Mouse (Mus musculus) thymus, postnatal 25 days (tissue): Measurements from ENCODE around the gene Ckap5.

Source experiments
- DNase-seq: peaks from one replicate; pipeline ENCODE4 v3.0.0; 2022

Ckap5 gene

DNA sequence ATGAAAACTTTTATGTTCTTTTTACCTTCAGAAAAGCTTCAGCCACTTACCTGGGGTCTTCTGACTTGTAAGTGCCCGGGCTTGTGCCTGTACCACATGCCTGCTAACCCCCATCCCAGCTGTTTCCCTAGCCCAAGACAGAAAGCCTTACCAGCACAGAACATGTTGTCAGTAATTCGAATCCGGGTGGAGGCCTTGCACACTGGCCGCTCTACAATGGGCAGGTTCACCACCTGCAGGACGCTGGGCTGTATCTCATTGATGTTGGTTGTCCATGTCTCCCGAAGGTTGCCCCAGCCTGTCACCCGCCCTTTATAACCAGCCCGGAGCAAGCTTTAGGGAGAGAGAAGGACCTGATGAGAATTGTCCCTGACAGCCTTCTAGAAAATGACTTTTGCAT lies 101.6 kb downstream of the Ckap5 start:
- DNase-seq: no peak

DNA sequence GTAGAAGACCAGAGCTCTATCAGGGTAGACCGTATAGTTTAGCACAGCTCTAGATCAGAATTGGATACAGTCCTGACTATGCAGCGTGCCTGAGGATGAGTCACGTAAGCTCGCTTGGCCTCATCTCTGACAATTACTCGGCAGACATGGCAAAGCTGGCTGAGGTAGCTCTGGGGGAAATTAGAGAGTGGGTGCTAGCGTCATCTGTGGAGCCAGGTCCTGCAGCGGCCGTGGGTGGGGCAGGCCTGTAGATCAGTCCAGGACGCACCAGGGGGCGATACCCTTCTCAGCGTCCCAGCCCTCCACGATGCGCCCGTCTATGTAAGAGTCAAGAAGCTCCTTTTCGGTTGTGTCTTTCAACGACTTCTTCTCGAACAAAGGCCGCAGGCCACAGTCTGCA lies 103.1 kb downstream of the Ckap5 start:
- no peak for DNase-seq

DNA sequence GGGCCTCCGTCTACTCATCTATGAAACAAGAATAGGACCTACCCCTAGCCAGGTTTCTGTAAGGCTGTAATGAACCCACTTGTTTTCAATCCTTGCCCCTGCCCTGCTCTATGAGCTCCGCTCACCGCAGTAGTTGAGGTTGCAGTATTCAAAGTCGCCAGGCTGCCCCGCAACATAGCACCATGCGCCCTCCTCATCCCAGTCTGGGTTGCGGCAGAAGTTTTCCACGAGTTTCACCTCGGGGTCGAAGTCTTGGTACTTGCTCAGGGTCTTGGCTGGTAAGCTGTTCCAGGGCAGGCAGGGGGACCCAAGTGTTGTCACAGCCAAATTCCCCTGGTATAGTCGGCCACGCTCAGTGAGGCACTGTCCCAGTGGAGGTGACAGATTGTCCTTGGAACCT lies 103.8 kb downstream of the Ckap5 start:
- DNase-seq: no peak

DNA sequence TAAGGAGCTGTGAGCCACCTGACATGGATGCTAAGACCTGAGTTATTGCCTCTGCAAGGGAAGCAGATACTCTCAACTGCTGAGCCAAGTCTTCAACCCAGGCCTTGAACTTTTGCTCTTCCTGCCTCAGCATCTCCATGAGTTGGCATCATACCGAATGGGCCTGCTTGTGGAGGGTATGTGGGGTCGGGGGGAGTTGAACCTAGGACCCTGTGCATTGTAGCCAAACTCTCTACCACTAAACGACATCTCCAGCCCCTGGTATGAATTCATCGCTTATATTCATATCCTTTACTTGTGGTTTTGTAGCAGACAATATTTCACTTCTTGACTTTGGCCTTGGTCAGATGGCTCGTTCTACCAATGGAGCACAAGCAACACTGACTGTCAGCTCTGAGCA lies 105.3 kb downstream of the Ckap5 start:
- no peak for DNase-seq

DNA sequence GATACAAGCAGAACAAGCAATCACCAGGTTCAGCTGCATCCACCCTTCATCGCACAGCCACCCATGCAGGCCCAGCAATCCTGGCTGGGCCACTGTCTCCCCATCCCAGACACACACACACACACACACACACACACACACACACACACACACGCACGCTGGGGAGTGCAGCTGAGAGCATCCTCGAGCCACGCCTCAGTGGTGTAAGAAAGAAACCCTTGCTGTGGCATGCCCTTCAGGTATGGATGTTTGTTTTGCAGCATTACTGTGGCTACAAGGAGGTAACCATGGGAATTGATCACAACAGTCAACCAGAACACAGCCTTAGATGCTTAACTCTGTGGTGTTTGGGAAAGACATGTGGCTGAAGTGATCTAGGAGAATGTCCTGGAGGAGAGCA lies 105.8 kb downstream of the Ckap5 start:
- DNase-seq: no peak

DNA sequence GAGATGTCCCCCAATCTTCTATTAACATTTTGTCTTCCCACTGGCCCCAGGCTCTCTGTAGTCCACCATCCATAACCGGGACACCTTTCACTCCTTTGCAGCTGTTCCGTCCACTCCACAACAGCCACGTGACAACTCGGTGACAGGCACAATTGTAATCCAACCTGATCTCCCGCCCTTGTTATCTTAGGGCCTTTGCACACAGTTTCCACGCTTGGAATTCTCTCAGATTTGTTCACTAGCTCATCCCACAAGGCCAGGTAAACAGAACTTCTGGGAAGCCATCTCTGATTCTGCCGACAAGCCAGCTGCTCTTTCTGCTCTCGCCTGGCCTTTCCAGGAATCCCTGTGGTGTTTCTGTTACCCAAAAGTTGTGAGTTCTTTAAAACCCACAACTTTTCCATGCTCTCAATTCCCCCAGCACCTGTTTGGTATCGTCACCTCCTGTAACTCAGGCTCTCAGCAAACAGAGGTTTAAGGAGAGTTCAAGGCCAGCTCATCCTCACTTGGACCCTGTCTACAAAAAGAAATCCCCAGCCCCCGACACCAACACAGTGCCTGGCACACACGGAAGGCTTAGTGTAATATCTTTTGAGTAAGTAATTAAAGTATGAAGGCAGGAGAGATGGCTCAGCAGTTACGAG lies 106.9 kb downstream of the Ckap5 start:
- no peak for DNase-seq

DNA sequence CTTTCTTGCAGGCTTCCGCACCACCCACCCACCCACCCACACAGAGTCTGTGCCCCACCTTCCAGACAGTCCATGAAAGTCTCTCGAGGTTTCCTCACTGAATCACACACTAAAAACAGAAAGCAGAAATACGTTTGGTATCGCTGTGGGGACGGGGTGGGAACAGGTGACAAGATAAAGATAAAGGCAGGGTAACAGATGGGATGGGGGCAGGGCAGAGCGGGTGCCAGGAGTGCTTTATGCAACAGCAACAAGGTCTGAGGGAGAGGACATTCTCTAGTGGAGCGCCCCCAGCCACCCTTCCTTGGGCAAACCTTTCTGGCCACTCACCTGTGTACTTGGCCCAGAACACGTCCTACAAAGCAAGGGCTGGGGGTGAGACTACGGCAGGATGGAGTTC lies 108.3 kb downstream of the Ckap5 start:
- DNase-seq: peak; percentile 61

DNA sequence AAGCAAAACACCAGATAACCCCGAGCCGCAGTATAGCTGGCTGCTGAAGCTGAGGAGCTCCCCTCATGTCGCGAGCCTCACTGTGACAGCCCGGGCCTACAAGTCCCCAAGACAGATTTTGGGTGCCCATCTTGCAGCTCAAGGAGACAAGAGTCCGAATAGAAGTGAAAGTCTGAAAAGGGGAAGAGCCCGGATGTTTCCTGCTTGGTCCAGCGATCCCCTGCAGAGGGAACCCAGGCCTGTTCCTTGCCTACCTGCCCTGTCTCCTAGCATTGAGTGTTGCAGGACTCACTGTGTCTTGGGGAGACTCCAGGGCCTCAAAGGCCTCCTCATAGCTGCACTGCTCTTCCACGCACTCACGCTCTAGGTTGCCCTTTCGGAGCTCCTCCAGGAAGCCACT lies 108.9 kb downstream of the Ckap5 start:
- DNase-seq: no peak

DNA sequence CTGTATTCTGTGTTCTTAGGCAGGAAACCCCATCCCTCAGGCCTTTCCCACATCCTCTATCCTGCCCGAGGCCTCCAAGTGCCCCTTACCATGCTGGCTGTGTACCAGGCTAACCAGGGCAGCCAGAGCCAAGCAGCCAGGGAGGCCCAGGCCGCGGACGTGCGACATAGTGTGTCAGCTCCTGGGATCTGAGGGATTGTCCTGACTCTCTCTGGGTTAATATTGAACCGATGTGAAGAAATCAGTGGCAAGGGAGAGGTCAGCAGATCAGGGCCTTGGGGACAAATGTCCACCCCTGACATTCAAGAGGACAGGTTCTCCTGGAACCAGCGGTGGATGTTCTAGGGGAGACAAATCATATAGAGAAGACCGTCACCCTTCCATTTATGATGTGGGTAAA lies 109.7 kb downstream of the Ckap5 start, which contains the start of gene F2:
F2 (minus strand) TSS at position 186 of the 400 bp plus-strand sequence.
- DNase-seq: no peak

DNA sequence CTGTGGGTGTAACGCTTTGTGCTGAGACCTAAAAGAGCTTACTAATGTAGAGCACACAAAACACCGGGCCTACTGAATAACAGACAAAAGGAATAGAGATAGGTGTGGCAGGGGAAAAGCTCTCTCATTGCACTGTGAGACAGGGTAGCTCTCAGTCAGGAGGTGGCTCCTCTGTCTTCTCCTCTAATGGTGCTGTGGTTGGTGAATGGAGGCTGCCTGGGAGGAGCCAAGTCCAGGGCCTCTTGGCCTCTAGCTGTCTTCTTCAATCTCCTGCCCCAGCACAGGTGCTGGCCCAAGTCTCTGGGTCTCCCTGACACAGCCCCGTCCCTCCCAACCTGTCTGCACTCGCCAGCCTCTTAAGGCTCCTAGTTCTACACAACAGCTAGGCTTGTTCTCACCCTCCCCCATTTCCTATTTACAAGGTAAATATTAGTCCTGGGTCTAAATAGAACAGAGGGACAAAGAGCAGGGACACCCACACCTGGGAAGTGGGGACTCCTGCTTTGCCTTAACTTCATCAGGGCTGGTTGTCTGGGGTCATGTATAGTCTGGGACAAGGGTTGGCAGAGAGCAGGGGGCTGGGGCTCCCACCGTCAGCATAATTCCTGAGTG lies 110.3 kb downstream of the Ckap5 start:
- DNase-seq: no peak

DNA sequence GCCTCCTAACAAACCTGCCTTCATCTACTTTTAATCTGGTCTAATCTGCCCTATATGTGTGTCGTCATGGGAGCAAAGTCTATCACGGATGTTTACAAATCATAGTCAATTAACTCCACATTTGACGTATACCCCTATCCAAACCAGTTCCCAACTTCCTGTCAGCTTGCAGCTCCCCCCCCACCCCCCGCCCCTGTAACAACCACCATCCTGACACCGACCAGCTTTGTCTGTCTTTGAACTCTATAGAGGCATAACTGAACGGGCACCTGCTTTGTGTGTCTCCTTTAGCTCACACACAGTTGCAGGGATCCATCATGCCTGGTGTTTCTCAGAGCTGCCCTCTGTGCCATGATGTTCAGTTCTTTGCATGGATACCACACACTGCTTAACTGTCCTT lies 112.4 kb downstream of the Ckap5 start:
- DNase-seq: peak; percentile 35

DNA sequence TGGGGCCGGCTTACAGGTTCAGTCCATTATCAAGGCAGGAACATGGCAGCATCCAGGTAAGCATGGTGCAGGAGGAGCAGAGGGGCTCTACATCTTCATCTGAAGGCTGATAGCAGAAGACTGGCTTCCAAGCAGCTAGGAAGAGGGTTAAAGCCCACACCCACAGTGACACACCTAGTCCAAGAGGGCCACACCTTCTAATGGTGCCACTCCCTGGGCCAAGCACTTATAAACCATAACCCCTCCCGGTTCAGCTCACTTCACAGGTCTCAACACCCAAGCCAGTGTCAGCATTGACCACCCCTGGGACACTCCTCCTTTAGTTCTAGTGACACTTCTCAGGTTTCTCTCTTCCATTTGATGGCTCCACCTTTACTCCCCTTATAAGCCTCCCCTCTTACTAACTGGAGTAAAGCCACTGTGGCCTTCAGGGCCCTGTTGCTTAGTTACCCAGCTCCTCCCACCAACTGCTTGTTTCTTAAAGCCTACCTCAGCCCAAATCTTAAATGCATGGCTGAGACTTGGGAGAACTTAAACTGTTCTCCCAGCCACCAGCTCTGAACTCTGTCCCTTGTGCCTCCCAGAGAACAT lies 116.4 kb downstream of the Ckap5 start:
- no peak for DNase-seq

DNA sequence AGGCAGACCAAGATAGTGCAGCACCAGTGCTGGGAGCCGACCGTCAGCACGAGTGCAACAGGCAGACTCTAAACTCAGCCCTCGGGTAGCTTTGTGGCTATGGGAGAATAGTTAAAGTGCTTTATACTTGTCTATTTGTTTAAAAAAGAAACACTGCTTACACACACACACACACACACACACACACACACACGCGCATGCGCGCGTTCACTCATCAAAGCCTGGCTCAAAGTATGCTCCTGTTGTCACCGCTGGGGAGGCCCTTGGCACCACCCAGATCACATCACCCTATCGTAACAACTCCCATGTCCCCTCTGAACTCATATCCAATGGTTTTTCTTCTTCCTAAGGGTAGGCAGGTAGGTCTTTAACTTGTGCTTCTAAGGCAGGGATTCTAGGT lies 117.5 kb downstream of the Ckap5 start:
- no peak for DNase-seq

DNA sequence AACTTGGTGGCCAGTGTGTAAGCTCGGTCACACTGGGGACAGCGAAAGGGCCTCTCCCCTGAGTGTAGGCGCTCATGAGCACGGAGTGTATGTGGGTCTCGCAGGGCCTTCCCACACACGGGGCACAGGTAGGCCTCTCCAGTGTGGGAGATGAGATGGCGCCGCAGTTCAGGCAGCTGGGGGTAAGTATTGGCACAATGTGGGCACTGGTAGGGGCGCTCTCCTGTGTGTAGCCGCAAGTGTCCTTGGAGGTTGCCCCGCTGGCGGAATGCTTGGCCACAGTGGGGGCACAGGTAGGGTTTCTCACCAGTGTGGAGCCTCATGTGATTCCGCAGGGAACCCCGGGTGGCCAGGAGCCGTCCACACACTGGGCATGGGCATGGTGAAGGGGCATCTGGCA lies 118.8 kb downstream of the Ckap5 start:
- DNase-seq: no peak

DNA sequence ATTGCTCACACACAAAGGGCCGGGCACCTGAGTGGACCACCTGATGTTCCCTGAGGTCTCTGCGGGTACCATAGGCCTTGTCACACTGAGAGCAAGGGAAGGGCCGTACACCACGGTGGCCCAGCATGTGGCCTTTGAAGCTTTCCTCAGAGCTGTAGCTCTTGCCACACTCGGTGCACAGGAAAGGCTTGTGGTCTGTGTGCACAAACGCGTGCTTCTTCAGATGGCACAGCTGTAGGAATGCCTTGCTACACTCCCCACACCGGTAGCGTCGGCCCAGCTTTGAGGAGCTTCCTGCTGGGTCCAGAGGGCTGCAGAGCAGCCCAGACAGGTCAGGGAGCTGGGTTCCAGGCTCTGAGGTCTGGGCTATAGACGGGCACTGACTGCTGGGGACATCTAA lies 119.2 kb downstream of the Ckap5 start:
- DNase-seq: peak; percentile 79

DNA sequence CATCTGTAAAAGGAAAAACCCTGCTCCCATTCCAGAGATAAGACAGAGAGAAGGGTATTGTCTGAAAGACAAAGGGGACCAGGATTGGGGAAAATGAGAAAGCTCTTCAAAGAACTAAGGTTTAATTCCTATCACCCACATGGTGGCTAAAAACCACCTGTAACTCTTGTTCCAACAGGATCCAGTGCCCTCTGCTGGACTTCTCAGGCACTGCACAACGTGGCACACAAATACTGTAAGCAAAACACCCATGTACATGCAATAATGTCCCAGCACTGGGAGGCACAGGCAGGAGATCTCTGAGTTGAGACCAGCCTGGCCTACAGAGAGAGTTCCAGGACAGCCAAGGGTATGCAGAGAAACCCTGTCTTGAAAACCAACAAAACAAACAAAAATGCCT lies 120.2 kb downstream of the Ckap5 start:
- peak; percentile 76 for DNase-seq

DNA sequence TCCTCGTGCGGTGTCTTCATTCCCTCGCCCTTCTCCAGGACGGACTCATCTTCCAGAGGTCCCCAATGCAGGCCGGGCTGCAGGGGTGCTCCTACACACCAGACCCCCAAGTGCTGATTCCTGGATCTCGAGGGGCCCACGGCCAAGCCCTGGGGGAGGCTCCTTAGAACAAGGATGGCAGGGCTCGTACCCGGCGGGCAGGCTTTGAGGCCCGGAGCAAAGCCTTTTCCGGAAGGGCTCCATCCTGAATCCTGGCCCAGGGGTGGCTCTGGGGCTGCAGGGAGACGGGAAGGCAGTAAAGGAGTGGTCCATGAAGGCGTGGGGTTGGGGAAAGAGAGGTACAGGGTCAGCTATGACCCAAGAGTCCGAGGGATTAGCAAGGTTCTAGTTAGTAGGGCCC lies 122.6 kb downstream of the Ckap5 start:
- no peak for DNase-seq

DNA sequence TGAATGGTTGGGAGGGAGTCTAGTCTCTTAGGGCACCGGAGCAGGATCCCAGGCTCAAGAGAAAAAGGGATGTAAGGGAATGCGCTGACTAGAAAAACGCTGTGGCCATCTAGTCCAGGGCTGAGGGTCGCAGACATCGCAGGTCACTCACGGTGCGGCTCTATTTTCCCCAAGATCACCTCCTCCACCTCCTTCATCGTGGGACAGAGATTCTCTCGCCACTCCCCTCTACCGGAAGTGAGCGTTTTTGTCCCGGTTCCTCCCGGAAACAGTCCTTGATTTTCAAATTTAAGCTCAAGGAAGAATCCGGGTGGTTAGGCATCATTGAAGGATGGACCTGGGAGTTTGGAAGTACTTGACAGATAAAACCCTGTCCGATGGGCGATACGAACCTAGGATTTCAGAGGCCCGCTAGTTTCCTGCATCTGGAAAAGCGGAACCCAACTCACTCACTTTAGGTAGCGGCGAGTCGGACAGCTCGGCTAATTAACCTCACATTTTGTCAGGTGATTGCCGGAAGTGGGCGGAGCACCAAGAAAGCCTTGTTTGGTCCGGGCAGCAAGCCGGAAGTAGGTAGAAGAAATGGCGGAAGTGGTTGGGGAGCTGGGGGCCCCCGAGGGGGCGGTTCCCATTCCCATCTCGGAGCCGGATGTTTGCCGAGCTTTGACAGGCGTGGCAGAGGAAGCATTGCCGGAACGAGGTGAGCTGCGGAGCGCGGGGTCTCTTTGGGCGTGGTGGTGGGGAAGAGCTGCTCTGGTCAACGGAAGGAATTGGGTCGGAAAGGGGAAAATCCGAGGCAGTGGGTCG lies 123.2 kb downstream of the Ckap5 start, which contains the start of the genes Zfp408 and Arhgap1:
Zfp408 (minus strand) TSS at position 239 of the 807 bp plus-strand sequence.
Arhgap1 (plus strand) TSS at position 308 of the 807 bp plus-strand sequence.
- DNase-seq: peak; percentile 96

DNA sequence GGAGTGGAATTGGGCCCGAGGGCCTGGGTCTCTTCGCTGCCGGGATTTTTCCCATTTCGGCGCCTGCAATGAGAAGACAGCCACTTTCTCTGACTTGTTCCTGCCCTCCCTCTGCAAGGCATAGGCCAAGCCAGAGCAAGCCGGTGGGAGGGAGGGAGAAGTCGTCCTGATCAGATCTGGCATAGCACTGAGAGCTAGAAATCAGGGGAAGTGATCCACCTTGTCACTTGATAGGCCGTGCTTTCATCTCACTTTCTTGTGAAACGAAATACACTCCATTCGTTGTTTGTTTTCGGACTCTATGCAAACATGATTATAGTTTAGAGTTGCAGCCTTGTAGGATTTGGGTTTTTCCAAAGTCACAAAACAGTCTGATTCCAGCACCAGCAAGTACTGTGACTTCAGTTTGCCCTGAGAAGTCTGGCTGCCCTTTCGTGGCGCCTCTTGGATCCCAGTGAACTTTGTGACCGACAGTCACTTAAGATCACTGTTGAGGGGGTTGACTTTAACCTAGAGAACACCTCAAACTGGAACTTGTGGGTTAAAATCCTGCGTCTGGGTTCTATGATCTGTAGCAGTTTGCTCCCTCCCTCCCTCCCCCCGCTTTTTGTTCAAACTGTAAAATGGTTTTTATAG lies 123.9 kb downstream of the Ckap5 start:
- DNase-seq: no peak

DNA sequence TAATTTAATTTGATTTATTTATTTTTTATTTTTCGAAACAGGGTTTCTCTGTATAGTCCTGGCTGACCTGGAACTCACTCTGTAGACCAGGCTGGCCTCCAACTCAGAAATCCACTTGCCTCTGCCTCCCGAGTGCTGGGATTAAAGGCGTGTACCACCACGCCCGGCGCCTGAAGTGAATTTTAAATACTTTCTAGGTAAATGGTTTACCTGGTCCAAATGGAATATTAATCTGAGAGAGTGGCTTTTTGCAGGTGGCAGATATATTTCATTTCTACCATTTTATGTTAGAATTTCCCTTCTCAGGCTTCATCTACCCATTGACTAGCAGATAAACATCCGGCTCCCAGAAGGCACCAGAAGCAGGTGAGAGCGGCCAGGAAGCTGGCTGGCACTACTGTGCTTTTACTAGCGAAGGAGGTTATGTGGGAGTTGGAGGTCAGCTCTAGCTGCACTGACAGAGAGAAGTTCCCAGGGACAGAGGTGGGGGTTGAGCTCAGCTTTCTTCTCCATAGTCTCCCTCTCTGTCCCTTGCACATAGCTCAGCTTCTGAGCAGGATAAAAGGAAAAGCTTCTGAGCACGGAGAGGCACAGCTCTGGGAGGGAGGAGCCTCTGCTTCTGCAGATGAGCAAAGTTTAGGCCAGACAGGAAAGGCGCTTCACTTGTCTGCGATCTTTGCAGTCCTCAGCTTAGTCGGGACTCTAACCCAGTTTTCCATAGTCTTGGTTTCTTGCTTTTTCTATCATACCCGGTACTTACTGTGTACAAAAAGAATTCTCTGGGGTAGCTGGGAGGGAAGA lies 125.1 kb downstream of the Ckap5 start:
- DNase-seq: no peak

DNA sequence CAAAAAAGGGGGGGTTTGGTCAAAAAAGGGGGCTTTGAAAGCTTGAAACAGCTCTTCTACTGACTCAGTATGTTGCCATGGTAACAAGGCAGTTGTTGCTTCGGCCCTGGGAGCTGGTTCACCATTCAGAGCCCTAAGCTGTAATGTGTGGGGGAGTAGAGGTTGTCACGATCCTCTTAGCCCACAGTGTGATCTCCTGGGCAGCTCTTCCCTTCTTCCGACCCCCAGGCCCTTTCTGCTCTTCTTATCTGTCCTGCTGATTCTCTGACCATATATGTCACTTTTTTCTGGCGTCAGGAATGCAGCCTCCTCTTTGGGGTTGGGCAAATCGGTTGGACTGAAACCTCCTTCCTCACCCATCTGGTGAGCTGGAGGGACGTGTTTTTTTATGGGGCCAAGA lies 126.3 kb downstream of the Ckap5 start:
- no peak for DNase-seq

DNA sequence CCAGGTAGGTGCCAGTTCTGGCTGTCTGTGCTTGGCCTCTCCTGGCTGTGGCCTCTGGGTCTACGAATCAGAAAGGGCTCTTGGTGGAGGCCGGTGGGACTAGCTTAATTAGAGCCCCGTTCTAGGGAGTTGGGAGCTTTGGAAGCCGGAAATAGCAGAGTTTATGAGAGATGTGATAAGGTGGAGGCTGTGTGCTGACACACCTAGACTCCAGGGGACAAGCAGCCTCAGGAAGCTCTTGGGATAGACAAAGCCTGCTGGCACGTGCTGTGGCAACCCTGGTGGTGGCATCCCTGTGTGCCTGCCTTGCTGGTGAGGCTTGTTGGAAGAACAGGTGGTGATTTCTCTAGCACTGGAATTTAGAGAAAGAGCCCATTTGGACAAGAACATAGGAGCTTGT lies 128.8 kb downstream of the Ckap5 start:
- no peak for DNase-seq
